Mouse (Mus musculus) urinary bladder, adult 18-20 months (tissue): ENCODE results near the gene Aar2.

Experiments
- DNase-seq, 2 experiments: peaks; one replicate each; pipeline ENCODE4 v3.0.0; 2022; ENCODE audit warnings: low spot score in 2 of 2, mixed read lengths in 2 of 2

Gene Aar2

DNA sequence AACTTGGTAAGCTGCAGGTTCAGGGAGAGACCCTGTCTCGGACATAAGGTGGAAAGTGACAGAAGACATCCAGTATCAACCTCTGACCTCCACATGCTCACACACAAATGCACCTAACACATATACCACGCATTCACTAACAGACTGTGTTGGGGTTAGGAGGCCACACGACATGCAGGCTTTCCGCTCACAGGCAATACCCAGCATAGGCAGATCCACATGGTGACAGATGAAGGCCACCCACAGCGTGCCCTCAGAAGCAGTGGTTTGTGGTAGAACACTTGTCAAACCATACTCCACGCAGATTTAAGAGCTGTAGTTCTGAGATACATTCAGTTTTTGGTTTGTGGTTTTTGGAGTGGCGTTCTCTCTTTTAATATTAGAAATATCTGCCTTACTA lies 21.3 kb downstream of the Aar2 start:
- DNase-seq, result no peak

DNA sequence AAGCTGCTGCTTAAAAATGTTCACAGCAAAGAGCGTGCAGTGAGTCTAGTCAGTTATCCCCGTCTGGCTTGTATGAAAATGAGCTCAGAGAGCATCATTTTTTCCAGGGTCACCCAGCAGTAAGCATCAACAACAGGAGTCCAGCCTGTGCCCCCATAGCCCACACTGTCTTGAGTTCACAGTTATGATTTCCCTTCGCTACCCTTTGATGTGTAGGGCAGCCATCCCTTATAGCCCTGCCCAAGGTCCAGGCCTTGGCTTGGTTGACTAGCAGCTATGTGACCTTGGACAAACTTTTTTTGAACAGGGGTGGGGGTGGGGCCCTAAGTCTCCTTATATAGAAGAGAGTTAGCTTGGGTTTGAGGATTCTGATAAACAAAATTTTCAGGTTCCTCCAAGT lies 21.9 kb downstream of the Aar2 start:
- no peak for DNase-seq

DNA sequence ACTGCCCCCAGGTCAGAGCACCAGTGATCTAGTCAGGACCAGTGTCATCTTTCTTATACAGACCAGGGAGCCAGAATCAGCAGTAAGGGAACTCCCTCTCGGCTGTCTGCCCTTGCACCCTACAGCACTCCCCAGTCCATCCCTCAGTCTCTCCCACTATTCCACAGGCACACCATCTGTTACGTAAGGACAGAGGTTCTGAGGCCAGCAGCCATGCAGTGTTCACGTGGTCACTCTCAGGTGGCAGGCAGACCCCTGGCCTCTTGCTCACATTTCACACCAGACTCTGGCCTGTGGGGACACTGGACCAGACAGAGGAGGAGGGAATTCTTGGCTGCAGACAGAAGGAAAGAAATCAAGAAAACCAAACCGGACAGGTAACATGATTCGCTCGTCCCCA lies 24.1 kb downstream of the Aar2 start:
- no peak for DNase-seq

- DNase-seq, result no peak
These were observed 29.6 kb downstream of the Aar2 start for GRCm38 (mm10) chr2:156576850-156577587.

DNA sequence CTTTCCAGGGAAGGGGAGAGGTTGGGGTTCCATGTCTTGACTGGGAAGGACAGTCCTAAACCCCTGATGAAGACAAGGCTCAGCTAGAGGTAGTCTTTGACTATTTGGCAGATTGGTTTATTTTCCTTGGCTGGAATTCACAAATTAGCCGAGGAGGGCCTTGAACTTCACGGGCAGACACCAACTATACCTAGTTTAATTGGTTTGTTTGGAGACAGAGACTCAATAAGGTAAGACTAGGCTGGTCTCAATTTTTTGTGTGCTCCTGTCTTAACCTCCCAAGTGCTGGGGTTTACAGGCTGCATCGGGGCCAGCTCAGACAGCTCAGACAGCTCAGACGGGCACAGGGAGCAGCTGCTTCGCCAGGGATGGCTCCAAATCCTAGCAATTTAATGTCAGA lies 33.1 kb downstream of the Aar2 start:
- no peak for DNase-seq

GRCm38 (mm10) chr2:156581244-156581643 lies 33.9 kb downstream of the Aar2 start:
- no peak for DNase-seq

DNA sequence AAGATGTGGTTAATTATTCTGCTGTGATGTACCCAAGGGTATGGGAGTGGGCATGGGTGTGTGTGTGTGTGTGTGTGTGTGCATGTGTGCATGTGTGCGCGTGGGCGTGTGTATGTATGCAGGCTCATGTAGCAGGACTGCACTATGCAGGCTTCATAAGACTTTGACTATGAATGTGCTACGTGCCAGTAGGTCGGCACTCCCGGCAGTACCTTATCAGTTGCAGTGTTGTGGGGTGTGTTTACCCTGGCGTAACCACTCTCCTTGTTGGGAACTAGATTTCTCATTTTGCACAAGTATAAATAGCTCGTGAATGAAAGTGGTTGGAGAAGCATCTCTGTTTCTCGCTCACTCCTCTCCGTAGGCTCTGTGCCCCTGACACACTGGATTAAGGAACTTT lies 35.5 kb downstream of the Aar2 start:
- DNase-seq, result no peak

GRCm38 (mm10) chr2:156584154-156584796 lies 36.9 kb downstream of the Aar2 start:
- no peak for DNase-seq

DNA sequence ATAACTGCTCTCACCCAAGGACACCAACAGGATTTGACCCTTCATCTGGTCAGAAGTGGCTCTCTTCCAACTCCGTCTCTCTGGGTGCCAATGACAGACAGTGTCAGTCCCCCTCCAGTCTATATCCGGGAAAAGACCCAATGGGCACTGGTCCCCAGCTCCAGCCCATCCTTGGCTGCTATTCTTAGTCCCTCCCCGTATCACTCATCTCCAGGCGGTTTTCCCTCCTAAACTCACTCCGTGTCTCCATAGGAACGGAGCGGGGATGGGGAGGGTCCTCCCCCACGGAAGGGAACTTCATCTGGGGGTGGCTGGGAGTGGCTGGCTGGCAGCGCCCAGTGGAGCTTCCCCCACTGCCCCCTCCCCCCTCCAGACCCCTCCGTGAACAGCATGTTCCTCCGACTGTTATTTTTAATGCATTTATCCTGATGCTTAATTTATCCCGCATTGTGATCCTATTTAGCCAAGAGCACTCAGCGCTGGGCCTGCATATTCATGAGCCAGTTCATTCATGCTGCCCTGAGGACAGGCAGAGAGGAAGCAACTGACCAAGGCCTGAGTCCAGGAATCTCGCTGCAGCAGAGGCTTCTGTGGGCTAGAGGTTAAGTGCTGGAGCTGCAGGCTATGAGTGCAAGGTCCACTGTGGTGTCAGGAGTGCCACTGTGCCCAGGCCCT lies 37.5 kb downstream of the Aar2 start:
- no peak for DNase-seq

DNA sequence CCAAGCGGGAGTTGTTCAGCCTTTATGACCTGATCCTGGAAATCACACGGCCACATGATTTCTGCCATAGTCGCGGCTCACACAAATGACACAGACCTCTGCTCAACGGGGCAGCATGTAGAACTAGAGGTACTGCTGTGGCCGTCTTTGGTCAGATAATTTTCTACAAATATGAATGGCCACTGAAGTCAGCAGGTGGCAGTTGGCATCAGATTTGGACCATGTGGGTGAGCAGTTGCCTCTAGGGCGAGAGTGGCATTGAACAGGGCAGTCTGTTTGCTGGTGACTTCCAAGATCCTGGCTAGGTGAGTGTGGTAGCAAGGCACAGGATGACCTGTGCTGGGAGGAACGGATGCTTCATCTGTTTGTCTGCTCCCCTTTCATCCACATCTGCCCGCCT lies 42.1 kb downstream of the Aar2 start:
- no peak for DNase-seq

- no peak for DNase-seq
These were observed 47.7 kb downstream of the Aar2 start for GRCm38 (mm10) chr2:156594987-156595490.

- no peak for DNase-seq
These were observed 55.2 kb downstream of the Aar2 start for GRCm38 (mm10) chr2:156602581-156602980.

DNA sequence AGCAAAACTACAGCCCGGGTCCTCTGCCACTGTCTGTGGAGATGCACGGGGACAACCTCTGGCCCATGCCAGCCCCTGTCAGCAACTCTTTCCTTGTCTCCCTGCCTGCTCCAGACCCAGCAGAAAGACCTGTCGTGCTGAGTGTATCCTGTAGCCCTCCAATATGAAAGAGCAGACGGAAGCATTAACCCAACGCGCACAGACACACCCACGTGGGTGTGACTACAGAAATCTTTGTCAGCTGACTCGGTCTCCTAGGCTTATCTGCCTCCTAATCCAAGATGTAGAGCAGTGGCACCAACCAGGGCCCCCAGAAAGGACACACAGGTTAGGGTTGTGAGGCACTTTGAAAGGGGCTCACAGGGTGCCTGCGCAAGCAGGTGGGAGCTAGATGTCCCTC lies 56.3 kb downstream of the Aar2 start:
- DNase-seq, result no peak

- no peak for DNase-seq
These were observed 57.8 kb downstream of the Aar2 start for GRCm38 (mm10) chr2:156605144-156605543.

DNA sequence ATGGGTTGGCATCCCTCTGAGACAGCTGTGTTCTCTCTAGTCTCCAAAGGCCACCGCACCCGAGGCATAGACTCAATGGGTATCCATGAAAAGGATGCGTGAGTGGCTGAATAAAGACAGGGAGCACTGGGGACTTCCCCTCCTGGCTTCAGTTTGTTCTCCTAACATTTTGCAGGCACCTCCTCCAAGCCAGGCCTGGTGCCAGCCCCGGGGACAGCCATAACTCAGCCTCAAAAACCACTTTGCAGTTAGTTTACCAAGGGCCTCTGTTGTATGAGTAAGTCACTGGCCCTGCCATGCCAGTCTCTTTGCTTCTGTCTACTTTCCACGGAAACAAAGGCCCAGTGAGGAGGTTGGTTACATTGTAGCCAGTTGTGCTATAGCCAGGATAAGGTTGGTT lies 58.6 kb downstream of the Aar2 start:
- no peak for DNase-seq

DNA sequence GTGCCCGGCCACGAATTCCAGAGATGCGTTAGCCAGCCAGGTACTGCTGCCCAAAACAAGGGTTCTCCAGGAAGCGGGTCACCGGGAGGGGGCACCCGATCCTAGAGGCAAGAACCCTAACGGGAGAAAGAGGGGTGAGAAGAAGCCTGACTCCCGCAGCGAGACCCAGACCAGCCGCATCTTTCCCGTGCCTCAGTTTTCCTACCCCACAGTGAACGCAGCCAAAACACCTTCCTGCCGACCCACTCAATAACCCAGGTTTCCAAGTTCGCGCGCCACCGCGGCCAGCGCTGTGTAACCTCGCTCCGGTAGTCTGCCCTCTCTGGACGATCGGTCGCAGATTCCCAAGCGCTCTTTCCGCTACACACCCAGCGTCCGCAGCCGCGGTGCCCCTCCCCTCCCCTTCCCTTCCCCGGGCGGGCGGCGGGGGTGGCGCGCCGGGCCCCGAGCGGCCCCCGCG lies 65.7 kb downstream of the Aar2 start:
- peak; percentile 35 to 37 for DNase-seq

DNA sequence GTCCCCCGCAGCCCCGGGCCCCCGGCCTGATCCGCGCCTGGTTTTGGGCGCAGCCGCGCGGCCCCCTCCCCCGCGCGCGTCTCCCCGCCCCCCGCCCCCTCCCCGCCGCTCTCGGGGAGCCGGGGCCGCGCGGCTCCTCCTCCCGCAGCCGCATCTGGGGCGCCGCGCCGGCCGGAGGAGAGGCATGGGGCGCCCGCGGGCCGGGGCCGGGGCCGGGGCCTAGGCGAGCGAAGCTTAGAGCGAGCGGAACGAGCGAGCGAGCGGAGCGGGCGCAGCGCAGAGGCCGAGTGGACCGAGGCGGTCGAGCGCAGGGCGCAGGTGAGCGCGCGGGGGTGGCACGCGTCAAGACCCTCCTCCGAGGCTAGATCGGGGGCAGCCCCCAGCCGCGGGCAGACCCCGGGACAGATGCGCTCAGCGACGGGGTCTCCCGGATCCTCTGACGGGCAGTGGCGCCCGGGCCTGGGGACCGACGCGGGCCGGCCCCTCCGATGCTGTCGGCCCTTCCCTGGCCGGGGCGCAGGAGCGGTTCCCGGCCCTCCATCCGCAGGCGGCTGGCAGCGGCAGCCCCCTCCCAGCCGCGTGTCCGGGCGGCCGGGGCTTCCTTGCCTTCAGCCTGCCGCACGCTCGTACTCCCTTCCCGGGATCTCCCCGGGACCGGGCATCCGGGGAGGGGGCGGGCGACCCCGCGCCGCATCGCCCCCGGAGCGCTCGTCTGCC lies 66.3 kb downstream of the Aar2 start, which contains the start of gene Dlgap4:
Gene Dlgap4, plus strand, starts transcription at position 165 of the 717 bp plus-strand sequence.
- peak in 1 of 2 experiments; percentile 6 for DNase-seq

GRCm38 (mm10) chr2:156614258-156614556 lies 66.8 kb downstream of the Aar2 start:
- DNase-seq, result peak in 1 of 2 experiments; percentile 12

DNA sequence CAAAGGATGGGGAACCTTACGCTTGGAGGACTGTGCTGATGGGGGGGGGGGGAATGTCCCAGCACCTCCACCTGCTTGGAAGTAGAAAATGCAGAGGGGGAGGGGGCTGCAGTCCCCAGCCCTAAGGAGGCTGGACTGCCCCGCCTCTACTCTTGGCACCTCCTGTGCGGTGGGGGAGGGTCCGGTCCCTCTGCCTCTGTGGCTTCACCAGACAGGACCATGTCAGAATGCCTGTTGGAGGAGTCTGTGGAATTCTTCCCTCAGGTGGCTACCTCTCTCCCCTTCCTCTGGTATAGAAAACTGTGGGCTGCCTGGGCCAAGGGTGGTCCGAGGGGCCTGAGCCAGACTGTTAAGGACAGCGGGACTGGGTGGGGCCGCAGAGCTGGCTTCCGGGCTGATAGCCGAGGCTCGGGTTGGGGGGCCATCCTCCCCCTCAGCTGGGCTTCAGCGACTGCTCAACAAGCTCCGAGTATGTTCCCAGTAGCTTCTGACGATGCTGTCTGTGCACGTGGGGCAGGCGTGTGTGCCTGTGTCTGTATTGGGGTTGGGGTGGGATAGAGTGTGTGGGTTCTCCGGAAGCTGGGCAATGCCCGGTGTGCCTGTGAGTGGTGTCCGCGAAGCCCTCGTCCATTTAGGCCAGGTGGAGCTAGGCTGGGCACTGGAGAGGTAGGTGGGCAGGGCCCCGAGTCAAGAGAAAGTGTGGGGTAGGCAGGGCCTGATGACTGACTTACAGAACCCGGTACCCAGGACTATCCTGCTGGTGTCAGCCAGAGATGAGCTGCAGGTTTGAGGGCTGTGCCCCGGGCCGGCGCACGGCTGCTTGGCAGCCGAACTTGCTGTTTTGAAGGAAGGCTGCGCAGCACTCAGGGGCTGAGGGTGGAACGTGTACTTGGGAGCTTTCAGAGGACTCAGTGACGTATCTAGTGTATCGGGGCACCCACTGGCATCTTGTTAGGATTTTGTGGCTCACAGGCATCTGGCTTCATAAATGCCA lies 67.6 kb downstream of the Aar2 start:
- DNase-seq, result peak in 1 of 2 experiments; percentile 6

DNA sequence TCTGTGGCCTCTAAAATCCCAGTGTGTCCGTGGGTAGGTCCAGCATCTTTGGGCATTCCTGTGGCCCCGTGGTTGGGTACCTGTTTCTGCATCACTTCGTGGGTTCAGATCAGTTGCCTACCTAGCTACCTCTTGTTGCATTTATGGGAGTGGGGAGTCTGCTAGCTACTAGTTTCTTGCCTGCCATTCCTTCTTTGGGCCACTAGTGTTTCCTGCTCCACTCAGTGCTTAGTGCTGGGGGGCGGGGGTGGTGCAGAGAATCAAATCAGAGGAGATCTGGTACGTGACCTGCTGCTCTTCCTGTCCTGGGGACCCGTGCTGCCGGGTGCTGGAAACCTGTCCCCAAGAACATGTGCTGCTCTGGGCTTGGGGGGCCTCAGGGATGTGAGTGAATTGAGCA lies 69.1 kb downstream of the Aar2 start:
- DNase-seq, result no peak

DNA sequence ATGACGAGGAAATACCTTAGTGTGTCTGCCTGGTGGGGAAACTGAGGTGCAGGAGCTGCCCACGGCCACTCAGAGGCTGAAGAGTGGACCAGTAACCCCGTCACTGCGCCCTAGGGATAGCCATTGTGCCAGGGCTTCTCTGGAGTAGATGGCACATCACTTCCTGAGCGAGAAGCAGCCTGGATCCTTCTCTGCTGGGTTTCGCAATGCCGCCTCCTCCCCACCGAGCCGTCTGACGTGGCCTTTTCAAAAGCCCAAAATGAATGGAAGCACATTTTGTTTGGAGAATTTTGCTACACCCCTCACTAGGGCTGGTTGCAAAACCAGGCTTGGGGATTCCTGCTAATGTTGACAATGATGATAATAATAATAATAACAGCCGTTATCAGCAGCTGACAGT lies 70.2 kb downstream of the Aar2 start:
- peak; percentile 17 to 52 for DNase-seq
